Mouse (Mus musculus) kidney, adult 8-10 months (tissue): ENCODE data around the gene Pdyn.

Experiments used
- DNase-seq, 2 experiments: peaks; one replicate each; pipeline ENCODE4 v3.0.0; 2022

Pdyn gene

DNA sequence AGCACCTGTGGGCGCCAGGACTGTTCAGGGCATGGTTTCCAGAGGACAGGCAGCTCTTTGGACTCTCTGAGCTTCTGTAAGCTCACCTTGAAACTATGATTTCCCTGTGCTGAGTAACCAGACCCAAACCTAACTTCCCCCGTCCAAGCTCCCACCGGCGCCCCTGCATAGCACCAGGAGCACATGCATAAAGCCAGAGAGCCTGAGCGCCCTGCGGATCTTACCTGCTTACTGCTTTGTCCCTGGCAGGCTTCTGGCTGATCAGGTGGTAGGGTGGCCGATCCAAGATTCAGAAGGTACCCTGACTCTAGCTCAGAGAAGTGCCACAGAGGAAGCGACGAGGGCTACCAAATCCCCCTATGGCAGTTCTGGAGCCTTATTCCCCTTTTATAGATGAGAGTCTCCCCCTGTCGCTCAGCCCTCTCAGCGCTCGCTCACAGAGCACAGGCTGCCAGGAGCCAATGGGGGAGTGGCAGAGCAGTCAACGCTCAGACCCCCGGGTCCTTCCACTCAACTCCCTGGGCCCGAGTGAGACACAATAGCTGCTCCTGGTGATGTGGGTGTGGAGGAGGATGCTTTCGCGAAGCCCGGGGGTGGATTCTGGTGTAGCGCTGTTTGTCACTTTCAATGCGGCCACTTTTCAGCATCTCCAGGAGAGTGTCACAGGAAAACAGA, at the start of gene Pdyn:
TSS of gene Pdyn (minus strand) at position 361 of the 675 bp plus-strand sequence.
- DNase-seq = no peak

DNA sequence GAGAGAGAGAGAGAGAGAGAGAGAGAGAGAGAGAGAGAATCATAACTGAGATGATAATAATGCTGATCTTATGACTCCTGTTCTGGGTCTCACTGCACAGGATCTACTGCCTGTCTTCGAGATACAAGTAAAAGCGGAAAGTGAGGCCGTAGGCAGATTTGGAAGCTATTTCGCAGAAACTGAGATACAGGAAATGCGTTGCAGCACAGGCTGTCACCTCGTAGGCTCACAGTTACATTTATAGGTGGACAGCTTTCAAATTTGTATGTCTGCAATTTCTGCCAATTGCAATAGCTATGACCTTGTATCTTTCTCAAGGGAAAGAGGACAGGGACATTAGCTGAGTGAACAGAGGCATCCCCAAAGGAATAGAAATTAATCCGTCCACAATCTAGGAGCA, 42.4 kb upstream of the Pdyn start:
- no peak for DNase-seq

DNA sequence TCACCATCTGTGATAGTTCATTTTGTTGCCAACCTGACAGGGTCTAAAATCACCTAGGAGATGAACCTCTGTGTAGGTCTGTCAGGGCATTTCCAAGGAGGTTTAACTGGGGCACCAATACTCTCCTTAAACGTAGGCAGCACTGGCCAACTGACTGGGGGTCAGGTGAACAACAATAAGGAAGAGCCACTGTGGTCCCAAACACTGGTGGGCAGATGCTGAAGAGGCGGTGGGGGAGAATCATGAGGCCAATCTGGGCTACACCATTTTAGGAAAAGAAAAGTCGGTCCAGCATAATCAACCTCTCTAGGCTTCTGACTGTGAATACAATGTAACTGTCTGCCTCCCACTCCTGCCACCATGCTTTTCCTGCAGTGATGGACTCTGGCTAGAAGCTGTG, 40.9 kb upstream of the Pdyn start:
- DNase-seq = no peak

DNA sequence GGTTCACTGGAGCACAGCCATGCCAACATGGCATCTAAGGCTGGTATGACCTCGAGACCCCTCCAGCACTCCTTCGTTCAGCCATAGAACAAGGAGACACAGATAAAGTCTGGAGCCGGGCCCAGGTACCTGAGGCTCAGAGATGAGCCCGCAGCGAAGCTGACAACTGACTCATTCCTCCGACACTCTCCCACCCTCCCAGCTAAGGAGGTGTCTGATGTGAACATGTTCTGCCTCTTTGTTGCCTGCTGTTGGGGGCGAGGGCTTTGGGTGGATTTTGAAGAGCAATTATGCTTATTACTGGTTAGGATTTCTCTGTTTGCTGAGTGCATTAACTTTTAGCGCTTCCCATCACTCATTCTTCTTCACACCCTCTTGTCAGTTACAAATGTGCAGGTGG, 34.4 kb upstream of the Pdyn start:
- DNase-seq = no peak

DNA sequence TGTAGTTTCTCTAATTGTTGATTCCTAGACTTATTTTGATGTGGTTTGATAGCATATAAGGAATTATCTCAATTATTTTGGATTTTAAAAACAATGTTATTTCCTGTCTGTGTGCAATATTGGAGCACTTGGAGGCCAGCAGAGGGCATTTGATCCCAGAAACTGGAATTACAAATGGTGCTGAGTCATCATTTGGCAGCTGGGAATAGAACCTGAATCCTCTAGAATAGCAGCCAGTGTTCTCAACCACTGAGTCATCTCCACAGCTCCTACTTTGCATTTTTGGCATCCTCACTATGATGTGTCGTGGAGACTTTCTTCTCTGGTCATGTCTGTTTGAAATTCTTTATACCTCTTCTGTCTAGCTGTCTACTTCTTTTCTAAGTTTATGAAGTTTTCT, 30.0 kb upstream of the Pdyn start:
- DNase-seq = no peak

DNA sequence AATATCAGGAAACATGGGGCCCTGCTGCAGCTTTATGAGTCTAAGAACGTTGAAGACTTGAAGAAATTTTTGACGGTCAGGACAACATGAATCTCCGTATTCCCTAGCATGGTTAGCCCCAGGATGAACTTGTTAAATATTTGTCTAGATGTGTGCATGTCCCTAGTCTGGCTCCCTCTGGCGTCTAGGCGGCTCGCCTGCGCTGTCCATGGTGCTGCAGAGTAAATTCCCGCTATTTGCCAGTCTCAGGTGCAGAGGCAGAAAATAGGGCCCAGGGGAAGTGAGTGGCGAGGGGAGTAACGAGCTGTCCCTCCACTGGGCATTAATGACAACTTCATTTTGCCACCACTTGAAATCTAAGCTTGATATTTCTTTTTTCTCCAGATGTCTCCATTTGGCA, 16.0 kb upstream of the Pdyn start:
- DNase-seq = peak; percentile 19 to 63

DNA sequence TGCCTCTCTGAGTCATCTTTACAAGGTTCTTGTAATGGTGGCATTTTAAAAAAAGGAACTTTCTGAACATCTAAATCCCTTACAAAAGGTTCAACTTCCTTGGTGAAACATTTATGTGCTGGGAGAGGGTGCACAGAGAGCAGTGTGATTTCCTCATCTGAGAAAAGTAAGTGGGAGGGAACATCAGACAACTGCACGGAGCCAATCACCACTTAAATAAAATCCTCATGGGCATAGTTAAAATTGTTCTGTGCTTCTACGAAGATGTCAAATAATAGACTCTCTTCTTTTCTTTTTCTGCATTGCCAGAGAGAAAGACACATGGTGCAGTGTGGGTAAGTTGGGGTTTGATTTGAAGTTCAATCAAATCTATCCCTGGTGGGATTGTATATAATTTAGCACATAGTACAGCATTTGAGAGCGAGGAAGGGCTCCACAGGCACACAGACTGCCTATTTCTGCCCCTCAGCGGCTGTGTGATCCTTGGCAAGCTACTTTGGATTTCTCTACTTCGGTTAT, 13.4 kb upstream of the Pdyn start:
- no peak for DNase-seq

DNA sequence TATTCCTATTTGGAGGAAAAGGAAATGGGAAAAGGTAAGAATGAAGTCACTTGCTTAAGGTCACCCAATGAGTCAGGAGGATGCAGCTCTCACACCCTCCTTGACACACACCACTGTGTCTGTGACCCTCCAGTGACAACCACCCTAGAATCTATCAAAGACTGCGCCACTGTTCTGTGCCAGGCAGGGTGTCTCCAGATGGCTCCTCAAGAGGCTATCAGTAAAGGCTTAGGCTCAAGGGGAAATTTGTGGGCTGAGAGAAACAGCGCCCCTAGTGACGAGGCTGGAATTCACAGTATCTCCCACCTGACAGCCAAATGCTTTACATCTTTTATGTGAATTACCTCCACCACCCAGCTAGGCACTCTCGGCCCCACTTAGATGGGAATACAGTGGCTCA, 3.6 kb downstream of the Pdyn start:
- DNase-seq = peak; percentile 5 to 37

DNA sequence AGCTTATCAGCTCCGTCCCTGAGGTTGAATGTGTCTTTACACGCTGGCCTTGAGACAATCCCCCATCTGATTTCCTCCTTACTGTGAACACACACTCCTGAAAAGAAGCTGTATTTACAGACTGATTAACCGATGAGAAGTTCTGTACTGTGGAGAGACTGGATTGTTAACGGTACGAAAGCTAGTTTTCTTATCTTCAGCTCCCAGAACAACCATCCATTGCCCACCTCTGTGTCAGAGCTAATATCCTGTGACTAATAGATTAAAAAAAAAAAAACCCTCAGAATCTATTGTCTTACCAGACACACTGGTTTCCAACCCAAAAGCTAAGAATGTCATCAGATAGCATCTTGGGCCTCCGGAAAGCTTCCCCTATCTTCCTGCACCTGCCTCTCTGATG, 5.3 kb downstream of the Pdyn start:
- no peak for DNase-seq

DNA sequence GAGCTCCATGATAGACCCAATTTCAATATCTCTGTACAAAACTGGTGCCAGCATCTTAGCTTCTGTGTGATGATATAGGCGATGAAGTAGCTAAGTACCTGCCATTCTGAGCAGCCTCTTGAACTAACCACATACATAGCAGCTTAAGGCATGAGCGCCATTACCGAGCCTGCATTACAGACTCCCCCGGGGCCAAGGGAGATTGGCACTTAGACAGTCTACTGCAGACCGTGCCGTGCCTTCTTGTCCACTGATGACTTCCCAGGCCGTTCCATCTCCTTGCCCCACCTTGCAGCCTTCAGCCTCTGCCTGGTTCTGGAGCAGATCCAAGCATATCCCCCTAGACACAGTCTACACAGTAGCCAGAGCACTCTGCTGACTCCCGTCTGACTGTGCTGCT, 7.0 kb downstream of the Pdyn start:
- no peak for DNase-seq

DNA sequence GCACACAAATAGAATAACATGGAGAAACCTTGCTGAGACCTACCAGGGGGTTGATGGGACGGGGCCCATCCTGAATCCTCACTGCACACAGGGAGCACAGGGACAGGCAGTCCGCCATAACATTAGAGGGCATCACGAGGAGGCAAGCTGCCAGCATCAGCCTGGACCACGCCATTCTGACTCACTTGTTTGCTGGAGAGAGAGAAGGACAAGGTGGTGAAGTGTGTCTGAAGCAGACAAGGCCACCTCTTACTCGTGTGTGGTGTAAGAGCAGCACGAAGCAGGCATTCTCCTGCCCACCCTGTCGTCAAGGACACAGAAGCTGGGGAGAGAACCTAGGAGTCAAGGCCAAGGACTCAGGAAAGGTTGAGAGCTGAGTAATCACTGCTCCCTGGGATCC, 9.9 kb downstream of the Pdyn start:
- no peak for DNase-seq

DNA sequence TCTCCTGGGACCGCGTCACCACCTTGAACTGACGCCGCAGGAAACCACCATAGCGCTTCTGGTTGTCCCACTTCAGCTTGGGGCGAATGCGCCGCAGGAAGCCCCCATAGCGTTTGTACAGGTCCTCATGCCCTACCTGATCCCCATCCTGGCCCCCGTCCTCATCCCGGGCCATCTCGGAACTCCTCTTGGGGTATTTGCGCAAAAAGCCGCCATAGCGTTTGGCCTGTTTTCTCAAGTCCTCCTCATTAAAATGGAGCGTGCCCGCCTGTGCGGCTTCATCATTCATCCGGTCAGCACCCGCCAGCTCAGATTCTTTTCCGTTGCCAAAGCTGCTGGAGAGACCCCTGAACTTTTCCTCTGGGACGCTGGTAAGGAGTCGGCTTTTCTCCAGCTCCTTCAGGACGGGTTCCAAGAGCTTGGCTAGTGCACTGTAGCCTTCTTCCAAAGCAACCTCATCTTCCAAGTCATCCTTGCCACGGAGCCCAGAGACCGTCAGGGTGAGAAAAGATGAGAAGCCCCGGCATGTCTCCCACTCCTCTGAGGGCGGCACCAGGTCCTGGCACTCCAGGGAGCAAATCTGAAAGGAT, 11.5 kb downstream of the Pdyn start:
- DNase-seq = no peak

DNA sequence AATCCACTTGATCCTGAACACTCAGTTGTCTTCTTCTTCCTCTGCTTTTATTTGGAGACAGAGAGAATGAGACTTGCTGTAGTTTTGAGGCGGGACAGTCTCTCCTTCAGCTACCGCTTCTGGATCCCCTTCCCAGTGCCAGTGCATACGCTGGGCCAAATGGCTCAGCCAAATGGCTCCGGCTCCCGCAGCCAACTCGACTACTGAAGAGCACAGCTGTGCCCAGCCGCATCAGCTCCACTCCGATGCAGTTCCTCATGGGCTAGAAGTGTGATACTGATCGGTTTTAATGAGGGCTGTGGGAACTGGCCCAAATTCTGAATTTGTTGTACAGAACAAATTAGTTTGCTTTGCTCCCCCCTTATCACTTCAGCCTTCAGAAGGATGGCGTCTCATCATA, 12.7 kb downstream of the Pdyn start:
- no peak for DNase-seq

DNA sequence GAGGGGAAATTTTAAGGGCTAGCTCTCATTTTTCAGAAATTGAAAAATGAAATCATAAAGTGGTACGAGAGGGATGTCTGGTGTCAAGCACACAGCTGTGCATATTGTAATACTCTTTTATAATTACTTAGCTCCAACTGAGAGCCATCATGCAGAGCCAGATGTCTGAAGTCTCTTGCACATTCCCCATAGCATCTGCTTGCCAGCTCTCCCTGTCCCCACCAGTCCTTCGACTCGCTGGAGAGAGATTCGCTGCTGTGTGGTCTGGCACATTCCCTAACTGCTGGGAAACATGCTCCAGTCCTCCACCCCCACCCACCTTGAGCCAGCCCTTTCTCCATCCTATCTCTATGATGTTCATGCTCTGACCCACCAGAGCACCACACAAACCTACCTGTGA, 15.6 kb downstream of the Pdyn start:
- no peak for DNase-seq

DNA sequence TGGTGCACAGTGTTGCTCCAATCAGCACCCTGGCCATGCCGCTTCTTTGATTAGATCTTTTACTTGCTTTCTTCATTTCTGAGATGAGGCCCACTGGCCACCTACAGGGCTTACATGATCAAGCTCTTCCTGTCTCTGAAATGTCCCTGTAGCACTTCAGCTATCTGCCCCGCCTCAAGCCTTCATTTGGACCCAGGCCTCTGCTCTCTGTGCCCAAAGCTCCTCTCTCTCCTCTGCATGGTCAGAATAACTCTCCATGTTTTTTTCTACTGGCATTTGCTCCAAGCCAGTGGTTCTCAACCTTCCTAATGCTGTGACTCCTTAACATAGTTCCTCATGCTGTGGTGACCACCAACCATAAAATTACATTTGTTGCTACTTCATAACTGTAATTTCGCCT, 19.4 kb downstream of the Pdyn start:
- DNase-seq = no peak

DNA sequence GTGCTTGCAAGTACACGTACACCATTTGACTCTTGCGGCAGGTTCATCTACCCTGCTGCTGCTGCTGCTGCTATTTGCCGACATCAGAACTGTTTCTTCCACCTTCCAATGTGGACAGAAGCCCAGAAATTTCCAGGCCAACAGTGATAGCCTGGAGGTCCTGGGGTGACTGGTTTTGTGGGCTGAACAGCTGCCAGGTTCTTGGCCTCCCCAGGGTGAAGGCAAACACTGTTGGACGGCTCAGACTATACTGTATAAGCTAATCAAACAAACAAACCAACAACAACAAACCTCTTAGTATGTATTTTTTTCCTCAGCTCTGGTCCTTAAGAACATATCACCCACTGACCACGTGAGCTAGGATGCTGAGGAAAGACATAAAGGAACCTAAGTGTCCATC, 20.6 kb downstream of the Pdyn start:
- no peak for DNase-seq

DNA sequence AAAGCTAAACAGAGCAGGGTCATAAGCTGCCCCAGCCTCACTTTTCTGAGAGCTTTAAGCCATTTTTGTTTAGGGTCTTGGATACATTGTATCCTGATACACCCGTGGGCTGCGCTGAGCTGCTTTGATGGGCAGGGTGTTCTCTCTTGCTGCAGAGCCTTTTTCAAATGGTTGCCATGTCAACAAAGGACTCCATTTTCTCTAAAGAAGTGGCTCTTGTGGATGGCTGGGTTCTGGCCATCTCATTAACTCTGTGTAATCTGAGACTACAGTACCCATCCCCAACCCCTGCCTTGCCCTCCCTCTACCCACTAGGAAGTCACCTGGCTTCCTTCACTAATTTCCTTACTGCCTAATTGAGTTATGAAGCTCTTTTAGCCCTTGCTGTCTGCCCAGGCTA, 22.0 kb downstream of the Pdyn start:
- DNase-seq = no peak

DNA sequence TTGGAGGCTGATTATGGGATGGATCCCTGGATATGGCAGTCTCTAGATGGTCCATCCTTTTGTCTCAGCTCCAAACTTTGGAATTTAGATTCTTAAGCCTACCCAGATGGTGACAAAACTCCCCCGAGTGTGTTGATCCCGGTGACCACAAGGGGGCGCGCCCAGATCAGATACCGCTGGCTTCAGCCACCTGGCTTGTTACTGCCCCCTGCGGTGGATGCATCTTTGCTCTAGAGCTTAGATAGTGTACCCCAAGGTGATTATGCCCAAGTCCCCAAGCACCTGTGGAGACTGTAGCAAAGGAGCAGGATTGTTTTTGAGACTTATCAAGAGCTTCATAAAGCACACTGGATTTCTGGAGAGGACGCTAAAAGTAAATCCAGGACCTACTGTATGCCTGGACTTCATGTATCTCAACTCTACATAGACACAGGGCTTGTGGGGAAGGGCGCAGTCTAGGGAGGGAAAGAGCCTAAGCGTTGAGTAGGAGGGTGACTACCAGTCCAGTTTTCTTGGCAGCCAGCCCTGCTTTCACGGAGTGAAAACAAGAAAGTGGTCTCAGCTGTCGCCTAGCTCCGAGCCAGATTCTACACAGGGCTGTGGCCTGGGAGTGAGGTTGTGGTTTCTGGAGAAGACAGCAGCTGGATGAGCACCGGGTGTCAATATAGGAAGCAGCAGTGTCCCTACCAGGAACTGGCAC, 24.6 kb downstream of the Pdyn start:
- peak; percentile 39 to 79 for DNase-seq

DNA sequence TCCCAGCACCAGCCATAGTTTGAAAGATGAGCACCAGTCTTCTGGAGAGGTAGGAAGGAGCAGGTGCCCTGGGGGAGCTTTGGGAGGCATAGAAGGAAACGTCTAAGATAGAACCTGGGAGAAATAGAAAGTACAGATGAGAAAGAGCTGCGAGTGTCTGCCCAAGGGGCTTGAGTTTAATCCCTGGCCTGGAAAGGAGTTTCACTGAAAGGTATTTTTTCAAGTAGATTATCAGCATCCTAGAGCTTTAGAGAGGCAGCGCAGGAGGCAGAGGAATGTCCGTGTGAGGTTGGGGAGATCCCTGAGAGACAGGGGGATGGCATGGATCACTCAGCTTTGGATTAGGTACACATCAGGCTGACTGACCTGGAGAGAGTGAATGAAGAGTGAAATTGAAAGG, 27.7 kb downstream of the Pdyn start:
- no peak for DNase-seq

DNA sequence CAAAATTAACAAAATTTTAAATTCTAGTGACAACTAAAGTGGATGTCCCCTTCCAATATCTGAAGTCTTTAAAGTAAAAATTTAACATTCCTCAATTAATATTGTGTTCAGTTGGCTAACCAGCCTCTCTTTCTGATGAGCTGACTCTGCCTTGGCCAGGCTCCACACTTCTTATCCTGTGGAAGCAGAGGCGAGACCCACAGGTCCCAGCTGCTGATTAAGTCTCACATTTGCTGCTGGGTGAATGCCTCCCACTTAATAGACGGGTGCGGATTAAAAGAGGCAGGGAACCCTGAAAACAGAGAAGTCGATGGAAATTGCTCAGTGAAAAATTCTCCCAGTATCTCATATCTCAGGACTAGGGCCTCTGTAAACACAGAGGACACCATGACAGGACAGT, 37.2 kb downstream of the Pdyn start:
- DNase-seq = no peak

DNA sequence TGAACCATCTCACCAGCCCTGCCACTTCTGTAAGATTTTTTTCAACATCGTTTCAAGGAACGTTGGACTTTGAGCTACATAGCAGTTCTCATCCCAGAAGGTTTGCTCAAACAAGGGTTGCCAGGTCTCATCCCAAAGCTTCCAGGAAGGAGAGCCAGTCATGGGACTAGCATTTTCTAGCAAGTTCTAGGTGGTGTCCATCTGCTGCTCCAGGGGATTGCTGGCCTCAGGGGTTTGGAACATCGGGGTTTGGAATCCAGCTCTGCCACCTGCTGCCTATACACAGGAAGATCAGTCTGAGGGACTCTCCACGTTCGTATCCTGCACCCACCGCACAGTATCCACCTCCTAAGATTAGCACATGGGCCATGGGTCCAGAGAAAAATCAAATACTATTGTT, 39.6 kb downstream of the Pdyn start:
- DNase-seq = peak; percentile 42 to 57

DNA sequence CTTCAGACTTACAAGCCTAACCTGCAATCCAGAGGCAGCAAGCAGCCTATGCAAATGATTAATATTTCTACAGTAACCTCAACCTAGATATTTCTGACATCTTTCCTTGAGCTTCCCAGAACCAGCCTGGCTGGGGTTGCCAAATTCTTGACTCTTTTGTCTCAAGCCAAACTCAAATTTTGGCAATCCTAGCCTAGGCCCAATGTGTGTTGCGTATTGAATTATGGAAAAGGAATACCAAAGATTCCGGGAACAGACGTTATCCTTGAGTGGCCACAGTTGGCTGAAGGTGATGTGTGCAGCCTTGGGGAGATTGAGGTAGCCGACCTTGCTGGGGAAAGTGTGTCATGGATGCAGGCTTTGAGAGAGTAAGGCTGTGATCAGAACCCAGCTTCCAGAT, 40.8 kb downstream of the Pdyn start:
- no peak for DNase-seq

DNA sequence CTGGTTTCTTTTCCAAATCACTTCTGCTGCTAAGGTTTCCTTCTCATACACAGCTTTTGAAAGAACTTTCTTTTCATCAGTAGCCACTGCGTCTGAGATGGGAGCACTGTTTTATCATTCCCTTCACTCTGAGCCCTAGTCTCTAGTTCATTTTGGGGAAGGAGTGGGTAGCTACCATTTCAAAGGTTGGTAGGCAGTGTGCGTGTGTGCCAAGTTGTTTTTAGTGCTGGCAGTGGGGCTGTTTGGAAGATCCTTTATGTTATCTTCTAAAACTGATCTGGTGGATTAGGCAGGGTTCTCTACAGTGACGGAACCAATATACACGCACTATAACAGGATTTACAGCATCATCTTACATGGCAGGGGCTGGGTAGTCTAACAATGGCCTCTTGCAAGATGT, 44.6 kb downstream of the Pdyn start:
- DNase-seq = no peak

DNA sequence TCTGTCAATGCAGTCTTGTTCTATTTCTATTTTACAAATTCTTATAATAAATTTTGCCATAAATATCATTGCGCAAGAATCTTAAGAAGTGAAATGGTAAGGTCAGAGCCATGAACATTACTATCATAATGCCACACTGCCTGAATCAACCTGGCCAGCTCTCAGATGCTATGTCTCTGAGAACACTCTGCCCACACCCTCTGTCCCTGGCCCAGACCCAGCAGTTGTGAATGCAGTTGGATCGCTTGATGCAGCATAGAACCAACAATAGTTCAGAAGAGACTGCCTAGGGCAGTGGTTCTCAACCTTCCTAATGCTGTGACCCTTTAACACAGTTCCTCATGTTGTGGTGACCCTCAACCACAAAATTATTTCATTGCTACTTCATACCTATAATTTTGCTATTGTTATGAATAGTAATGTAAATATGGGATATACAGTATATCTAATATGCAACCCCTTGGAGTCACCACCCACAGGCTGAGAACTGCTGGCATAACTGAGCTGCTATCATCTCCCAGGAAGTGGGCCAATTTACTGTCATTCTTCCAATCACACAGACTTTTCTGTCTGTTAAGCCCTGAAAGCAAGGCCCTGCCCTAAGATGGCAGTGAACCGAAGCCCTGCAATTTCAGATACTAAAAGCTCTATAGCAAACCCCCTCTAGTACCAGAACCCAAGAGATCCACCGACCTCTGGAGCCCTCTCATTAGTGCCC, 45.3 kb downstream of the Pdyn start:
- no peak for DNase-seq
